Mouse (Mus musculus) erythroblast, embryonic 14.5 days (primary cell): ENCODE measurements around the gene Bpifb4.

Experiments
- GATA1 ChIP-seq: IDR thresholded peaks from 2 replicates; pipeline ENCODE4 v1.6.1; 2012; ENCODE audit warnings: low read length, inconsistent platforms, mixed read lengths
- TAL1 ChIP-seq: IDR thresholded peaks from 3 replicates; pipeline ENCODE4 v1.6.1; 2012; ENCODE audit warnings: low read length, inconsistent platforms, mixed read lengths

- TF ChIP-seq TAL1 (no peak), GATA1 (no peak)
Measured at GRCm38 (mm10) chr2:153970221-153970620, 32.2 kb downstream of the Bpifb4 start.
